Mouse (Mus musculus): Measurements from ENCODE around the gene Cnpy1.

GRCm38 (mm10) chr5:28238152-28238551 lies 7.5 kb downstream of the Cnpy1 start:
- no peak for TF ChIP-seq CTCF (IDR thresholded peaks at IDR 0.05)
- no peak for TF ChIP-seq POLR2A (IDR thresholded peaks at IDR 0.05; ENCODE audit: insufficient read depth, low read depth, low read length)

Data from heart, adult 2 months (tissue).